Mouse (Mus musculus) R1 (cell line): Measurements from ENCODE around the gene AC161166.1.
"Not testable (repeated sequence)": the region's sequence is repeated elsewhere in the genome, so short reads cannot be mapped to it uniquely, and the experiment has no call there.

Experiments used
- DNase-seq: peaks from one replicate; pipeline ENCODE4 v3.0.0-alpha.2; 2018; ENCODE audit warnings: low read depth, low spot score

The AC161166.1 gene

DNA sequence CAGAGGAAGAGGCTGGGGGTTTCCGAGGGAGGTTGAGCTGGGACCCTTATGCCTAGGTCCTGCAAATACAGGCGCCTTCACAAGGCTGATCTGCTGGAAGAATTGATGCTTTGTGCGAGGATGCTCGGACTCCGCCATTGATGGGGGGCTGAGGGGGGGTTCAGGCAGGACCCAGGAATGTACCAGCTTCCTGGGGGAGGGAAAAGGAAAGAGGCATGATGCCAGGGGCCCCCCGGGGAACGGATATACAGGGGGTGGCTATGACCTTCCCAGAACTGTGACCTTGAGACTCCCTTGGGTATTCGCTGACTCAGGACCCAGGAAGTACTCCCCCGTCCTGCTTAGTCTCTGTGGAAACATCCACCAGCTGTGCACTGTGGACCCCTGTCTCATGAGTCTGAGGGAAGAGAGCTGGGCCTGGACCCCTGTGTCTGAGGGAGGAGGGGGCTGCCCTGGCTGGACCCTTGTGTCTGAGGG lies 25.6 kb downstream of the AC161166.1 start:
- no peak for DNase-seq

DNA sequence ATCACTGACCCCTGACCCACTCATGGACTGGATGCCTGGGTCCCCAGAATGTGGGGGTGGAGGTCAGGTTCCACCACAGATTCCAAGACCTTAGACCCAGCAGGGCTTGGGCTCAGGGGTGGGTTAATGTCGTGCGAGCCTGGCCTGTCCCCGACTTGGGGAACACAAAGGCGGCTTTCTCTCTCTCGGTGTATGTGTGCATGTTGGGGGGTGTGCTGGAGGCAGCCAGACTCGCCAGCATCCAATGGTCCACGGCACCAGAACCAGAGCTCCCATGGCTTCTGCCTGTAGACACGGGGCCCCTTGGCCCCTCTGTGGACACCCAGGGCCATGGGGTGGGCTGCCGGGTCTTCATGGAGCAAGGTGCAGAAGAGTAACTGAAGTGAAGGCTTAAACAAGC lies 26.8 kb downstream of the AC161166.1 start:
- DNase-seq = no peak

DNA sequence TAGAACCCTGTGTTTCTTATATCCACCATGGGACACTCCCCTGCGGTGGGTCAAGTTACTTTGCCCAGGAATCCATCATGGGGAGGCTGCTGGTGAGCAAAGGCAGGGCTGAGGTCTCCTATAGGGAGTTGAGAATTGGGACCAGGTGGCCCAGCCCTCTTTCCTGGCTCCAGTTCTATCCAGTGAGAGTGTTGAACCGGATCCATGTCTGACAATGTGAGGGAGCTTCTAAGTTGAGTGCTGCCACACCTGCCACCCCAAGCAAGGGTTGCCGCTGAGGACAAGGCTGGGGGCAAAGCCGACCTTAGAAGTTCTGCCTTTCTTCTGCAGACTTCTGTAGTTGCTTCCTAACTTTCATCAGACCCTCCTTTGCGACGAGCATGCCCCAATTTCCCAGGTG lies 29.0 kb downstream of the AC161166.1 start:
- DNase-seq = not testable (repeated sequence)

DNA sequence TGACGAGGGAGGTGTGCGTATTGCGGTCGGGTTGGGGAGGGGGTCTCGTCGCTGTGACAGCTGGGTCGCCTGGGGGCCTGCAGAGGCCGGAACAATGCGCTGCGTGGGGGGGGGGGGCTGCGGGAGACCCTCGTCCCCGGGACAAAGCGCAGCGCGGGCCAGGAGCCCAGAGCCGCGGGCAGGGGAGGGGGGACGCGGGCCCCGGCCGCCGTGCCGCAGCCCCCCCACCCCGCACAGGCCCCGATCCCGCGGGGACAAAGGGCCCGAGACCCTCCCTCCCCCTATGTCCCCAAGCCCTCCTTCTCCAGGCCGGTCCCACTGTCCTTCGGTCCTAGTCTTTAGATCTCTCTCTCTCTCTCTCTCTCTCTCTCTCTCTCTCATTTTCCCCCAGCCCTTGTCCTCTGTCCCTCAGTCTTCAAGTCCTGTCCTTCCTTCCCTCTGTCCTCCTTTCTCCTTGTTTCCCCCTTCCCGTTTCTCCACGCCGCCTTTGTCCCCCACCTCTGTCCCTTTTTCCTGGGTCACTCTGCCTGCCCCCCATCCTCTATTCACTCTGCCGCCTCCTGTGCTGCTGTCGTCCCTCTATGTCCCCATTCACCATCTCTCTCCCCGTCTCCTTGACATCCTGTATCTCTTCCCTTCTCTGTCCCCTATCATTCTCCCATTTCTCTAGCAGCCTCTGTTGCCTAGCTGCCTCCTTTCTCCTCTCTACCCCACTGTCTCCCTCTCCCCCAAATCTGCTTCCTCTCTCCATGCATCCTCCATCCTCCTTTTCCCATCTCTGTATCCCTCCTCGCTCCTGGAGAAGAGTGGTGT lies 29.8 kb downstream of the AC161166.1 start:
- no peak for DNase-seq

DNA sequence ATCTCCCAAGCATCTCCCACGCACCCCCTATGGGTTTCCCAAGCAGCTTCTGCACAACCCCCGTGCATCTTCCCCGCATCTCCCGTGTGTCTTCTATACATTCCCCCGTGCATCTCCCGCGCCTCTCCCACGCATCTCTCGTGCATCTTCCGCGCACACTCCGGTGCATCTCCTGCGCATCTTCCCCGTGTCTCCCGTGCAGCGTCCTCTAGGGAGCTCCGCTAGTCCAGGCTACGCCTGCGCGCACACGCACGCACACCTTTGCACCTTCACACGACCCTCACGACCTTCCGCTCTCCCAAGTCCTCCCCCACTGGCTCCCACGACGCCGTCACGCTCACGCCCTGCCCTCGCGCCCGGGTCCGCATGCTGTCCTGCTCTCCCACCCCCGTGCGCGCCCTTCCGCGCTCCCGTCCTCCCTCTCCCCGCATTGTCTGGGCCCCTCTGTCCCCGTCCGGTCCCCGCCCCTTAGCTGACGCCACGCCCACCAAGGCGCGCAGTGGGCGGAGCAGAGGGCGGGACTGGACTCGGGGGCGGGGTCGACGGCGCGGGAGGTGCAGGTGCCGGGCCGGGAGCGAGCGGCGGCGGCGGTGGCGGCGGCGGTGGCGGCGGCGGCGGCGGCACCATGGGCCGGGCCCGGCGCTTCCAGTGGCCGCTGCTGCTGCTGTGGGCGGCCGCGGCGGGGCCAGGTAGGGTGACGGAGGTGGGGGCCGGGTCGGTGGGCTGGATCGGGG lies 30.6 kb downstream of the AC161166.1 start, which contains the start of gene Cadm4:
Gene Cadm4 (plus strand): TSS at position 550 of the 734 bp plus-strand sequence.
- peak; percentile 81 for DNase-seq

DNA sequence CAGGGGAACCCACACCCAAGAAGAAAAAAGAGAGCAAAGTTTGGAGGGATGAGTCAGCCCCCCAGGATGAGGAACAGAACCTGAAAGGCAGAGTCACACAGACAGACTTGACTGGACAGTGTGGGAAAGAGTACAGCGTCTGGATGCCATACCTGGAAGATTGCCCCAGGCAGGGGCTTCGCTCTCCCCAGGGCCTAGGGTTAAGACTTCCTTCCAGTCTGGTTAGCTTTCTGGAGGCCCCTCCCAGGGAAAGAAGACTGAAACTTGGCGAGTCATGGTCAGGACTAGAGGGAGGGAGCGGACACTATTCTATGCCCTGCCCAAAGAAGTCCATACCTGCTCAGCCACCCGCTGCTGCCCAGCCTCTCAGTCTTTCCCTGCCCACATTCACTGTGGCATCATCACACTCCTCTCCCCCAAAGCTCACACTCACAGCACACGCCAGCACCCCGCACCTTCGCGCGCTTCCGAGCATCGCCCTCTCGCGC lies 31.2 kb downstream of the AC161166.1 start:
- no peak for DNase-seq

DNA sequence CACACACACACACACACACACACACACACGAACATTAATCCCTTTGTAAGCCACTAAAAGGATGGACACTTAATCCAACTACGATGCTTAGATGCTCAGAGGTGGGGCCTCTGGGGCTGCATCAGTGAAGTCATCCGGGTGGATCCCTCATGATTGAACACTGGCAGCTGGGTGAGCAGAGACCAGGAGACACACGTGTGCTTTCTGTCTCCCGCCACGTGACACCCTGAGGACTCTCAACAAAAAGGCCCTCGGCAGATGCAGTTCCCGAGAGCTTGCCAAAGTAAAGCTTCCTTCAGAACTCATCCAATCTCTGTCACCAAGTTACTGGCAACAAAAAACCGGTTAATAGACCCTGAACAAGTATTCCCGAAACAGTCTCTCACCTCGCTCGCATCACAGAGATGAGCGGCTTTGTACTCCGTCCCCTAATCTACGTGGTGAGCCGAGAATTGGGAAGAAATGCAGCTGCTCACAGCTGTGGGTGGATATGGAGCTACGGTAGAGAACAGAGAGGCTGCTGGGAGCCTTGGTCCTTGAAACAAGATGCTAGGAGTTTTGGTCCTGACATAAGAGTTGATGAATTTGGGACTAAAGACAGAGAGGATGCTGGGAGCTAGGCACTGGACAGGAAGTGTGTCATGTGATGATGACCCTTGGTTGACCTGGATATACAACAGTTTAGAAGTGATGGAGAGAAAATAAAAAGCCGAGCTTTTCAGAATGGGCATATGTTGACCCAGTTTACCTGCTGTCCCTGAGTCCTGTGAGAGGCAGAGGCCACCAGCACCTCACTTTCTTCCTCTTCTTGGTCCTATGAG lies 31.9 kb downstream of the AC161166.1 start:
- DNase-seq = no peak

DNA sequence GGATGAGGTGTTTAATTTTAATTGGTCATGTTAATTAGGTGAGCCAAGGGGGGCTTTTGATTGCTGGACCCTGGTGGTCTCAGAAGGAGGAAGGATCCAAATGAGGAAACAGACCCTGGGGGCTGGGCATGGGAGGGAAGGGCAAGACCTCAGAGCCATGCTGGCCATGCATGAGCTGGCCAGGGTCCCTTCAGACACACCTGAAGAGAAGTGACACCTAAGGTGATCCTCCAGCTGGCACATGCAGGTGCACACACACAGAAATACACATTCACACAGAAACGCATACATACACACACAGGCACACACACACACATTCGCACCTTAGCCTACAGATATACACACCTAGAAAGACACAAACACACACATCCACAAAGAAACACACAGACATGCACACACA lies 32.6 kb downstream of the AC161166.1 start:
- no peak for DNase-seq

DNA sequence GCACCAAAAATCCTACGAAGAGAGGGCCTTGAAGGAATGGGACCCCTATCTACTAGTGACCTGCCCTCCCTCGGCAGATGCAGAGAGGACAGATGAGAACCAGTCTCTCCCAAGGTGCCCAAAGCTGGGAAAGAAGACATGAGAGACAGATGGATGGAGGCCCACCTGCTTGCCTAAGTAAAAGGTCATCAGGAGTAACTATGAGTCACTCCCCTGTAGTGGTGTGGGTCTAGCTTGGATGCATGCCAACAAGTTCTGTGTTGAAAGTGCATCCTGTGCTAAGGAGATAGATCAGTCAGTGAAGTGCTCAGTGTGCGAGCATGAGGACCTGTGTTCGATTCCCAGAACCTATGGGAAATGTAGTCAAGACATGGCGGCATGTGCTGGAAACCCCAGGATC lies 33.3 kb downstream of the AC161166.1 start:
- DNase-seq = no peak

DNA sequence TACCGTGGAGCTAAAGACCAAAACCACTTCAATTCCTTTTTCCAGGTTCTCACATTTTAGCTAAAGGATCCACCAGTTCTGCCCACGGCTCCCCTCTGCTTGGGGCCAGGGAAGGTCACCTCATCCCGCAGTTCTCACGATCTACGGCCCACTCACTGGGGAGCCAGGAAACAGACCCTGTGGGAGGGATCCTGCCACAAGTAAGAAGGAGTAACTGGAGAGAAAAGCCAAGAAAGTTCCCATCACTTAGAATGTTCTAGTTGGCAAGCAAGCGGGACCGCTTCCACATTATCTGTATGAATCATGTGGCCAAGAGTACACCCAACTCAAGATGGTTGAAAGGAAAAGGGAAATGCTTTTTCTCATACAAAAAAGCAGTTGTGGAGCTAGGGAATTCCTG lies 35.4 kb downstream of the AC161166.1 start:
- DNase-seq = no peak

DNA sequence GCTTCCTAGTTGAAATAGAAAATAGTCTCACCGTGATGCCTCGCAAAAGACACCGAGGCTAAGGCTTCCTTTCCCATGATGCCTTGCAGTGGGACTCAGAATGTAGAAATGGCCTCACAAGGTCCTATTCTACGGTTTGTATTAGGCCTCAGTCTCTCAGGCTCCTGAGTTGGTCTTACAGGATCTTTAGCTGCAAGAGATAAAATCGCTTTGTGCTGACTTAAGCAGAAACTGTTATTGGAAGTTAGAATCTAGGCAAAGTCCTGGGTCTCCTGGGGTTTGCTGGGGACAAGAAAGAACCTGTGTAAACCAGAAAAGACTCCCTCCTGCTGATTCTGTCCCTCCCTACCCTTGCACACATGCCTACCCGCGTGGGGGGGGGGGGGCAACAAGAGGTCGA lies 35.9 kb downstream of the AC161166.1 start:
- no peak for DNase-seq

DNA sequence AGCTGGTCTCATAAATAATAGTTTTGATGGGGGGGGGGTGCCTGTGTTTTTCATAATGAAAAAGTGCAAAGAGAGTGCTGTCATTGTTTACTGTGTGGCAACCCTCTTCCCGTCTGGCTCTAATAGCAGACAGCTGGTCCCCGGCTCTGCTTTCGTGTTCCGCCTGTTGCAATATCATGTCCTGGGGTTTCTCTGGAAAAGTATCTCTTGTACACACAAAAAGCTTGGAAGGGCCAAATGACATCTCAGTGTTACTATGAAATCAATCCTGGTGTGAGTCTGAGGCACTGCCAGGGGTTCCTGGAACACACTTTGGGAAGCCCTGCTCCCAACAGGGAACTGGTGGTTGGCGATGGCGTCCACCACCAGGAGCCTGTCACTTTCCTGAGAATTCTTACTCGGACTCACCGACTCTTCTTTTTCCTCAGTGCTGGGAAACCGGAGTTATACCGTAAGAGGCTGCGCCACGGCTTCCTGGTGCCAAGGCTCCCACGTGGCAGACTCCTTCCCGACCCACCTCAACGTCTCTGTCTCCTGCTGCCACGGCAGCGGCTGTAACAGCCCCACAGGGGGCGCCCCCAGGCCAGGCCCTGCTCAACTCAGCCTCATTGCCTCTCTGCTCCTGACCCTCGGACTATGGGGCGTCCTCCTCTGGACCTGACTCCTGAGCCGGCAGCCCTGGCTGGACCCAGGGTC lies 37.3 kb downstream of the AC161166.1 start:
- DNase-seq = no peak

DNA sequence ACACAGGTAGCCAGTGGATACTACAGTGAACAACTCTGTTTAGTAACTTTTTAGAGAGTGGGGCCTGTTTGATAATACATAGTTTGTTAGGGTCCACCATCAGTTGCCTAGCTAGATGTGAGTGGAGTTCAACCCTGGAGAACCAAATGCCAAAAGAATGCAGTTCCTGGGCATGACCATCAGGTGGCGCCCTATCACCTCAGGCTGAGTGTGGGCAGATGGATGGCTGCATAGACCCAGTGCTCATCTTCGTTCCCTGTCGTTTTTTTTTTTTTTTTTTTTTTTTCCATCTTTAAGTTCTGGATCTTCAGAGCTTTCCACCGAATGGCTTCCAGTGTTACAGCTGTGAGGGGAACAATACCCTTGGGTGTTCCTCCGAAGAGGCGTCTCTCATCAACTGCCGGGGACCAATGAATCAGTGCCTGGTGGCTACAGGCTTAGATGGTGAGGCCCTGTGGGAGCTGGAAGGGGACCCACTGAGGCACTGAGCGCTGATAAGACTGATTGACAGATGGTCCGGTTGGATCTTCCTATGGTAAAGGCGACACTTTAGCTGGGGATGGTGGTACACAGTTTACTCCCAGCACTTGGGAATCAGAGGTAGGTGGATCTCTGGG lies 38.2 kb downstream of the AC161166.1 start:
- DNase-seq = peak; percentile 76

DNA sequence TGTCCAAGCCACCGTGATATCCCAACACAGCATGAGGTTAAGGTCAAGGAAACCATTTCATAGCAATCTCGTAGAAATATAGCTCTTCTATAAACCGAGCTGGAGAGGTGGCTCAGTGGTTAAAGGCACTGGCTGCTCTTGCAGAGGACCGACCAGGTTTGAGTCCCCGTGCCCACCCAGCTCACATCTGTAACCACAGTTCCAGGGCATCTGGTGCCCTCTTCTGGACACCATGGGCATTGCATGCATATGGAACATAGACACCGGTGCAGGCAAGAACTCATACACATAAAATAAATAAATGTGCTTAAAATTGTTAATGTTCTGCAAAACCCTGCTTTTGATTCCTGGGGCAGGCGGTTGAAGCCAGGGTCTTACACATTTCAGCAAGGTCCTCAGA lies 39.3 kb downstream of the AC161166.1 start:
- DNase-seq = peak; percentile 77

DNA sequence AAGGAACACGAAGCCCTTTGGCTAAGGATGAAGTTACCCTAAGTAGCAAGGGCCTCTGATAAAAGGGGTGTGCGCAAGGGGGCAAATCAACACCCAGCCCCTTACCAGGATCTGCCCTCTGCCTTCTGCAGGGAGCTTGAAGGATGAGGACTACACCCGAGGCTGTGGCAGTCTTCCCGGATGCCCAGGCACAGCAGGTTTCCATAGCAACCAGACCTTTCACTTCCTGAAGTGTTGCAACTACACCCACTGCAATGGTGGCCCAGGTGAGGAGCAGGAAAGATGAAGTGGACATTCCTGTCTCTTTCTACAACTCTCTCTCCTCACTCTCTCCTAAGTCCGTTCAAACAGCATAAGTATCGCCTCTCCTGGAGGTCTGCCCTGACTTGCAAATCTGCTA lies 39.8 kb downstream of the AC161166.1 start:
- DNase-seq = no peak

DNA sequence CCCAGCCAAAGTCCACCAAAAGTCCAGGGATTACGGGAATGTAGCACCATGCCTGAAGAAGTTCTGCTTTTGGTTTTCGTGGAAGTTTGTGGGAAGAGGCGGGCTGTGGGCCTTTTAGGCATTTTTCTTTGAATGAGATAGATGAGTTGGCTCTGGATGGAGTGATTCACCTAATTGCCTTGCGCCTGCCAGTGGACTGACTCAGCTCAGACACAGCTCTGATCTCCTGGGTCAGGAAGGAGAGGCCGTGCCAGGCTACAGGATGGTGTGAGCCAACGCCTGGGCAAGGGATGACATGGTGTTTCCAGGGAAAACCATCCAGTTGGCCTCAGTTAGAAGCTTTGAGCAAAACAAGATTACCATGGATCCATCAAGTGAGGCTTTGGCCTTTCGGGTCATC lies 41.9 kb downstream of the AC161166.1 start:
- DNase-seq = peak; percentile 11

DNA sequence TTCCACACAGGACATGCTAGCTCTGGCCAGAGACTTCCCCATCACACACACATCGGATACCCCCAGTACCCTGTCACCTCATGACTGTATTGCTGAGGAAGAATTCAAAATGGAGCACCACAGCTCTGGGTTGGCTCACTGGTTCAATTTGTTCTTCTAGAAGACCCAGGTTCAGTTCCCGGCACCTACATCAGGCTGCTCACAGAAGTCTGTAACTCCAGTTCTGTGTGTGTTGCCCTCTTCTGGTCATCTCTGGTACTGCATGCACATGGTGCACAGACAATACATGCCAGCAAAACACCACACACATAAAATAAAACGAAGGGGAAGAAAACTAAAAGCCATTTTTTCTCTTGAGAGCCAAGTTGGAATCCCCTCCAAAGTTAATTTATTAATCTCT lies 43.1 kb downstream of the AC161166.1 start:
- peak; percentile 86 for DNase-seq

DNA sequence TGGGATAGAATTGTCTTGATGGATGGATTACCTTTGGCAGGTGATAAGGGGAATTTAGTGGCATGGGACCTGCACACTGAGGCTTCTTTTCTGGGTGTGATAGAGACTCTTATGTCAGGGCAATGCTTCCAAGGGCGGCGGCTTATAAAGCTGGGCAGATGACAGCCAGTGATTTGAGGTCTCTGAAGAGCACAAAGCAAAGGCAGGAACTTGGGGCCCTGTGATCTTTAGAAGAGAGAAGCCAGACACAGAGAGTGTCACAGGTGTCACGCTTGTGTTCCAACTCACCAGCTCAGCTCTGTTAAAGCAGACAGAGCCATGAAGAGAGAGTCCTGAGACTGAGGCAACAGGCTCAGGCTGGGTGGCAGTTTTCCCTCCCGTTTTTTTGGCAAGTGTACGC lies 44.4 kb downstream of the AC161166.1 start:
- DNase-seq = no peak

DNA sequence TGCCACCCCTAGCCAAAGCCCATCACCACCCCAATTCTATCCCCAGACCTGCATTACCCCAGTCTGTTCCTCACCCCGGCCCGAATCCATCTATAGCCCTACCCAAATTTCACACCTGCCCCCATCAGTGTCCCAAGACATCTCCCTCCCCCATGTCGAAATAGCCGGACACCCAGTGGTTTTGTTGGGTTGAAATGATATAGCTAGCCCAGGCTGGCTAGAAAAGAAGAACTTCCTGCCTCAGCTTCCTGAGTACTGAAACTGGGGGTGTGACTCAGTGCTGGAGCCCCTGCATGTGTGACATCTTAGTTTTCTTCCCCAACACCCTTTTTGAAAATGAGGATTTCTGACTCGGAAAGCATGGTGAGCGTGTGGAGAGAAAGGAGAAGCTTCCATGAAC lies 45.4 kb downstream of the AC161166.1 start:
- DNase-seq = no peak

DNA sequence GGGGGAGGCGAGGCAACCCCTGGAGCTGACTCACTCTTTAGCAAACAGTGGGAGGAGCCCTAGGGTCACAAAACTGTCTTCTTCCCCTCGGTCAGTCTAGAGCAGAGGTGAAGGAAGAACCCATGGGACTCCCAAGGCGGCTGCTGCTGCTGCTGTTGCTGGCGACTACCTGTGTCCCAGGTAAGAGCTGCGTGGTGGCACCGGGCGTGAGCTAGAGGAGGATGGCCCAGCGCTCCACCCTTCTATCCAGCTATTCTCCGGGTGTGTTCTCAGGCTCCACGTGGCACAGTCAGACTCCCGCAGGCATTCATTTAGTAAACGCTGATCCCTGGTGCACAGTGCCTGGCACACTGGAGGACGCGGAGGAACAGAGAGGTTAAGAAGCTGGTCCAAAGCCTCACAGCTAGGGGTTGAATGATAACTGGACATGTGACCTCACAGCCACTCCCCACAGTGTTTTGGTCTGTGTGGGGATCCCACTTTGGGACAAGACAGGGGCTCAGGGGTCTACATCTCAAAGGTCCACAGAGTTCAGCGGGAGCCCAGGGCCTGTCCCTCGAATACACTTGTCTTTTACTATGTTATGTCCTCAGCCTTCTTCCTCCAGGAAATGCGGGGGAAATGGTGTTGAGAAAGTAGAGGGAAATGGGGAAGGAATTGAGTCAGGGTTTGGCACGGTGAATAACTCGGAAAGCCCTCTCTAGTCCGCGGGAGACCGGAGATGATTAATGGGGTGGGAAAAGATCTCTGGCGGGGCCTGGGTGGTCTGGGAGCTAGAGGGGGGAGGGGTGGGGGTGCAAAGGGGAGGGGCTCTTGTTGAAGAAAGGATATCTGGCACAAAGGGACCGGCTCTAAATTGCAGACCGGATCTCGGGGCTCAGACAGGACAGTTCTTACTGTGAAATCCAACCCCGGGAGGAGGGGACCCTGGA lies 49.6 kb downstream of the AC161166.1 start, which contains the start of gene Plaur:
Gene Plaur (plus strand): TSS at position 97 of the 932 bp plus-strand sequence.
- DNase-seq = peak; percentile 81
